Mouse (Mus musculus): ENCODE measurements around the gene Sprr2k. TPM values are rescaled to one million over a fixed set of nuclear protein-coding genes. Genes with fewer than 3 reads are reported as not detected.

Gene Sprr2k
- total RNA-seq (2023) = not detected

DNA sequence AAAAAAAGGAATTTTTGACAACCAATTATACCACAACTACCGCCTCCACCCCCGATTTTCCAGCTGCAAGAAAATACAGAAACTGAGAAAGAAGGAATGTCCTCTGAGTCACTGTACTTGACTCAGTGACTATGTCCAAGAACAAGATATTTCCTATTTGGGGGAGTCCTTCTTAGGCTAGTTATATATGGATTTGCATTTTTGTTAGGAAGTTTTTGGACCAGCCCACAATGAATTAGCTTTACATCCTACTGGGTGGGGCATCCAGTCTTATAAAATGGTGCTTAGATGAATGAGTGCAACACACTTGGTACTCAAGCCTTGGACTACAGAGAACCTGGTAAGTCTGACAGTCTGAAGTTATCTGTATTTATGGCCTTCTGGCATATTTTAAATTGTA lies at the start of gene Sprr2k:
Sprr2k (plus strand) TSS at position 301 of the 400 bp plus-strand sequence.

GRCm38 (mm10) chr3:92385385-92385784 lies 47.0 kb upstream of the Sprr2k start, which contains the start of gene Sprr2h:
Gene Sprr2h, plus strand, starts transcription at chr3:92385685.

GRCm38 (mm10) chr3:92407691-92408090 lies 24.7 kb upstream of the Sprr2k start, which contains the start of gene Sprr2i:
Gene Sprr2i, plus strand, starts transcription at chr3:92407991.

GRCm38 (mm10) chr3:92417782-92418181 lies 14.6 kb upstream of the Sprr2k start, which contains the start of gene Sprr2j-ps:
Gene Sprr2j-ps, plus strand, starts transcription at chr3:92418082.

DNA sequence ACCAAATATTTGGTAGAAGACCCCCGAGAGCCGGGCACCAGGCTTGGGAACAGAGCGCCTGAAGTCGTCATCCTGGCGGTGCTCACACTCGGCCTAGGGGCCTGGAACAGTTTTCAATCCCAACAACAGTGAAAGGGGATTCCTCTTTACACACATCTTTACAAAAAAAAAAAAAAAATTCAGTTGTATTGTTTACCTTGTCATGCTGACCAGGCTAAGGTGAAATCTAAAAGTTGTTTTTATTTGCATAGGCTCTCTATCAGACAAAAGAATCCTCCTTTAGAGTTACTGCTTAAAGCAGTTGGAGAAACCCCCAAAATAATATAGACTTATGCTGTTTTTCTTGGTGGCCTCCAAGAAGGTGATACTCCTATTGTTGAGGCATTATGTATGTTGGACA lies 3.1 kb upstream of the Sprr2k start, which contains the start of gene Gm9774:
Gm9774 (minus strand) TSS at position 101 of the 400 bp plus-strand sequence.

GRCm38 (mm10) chr3:92438689-92439088 lies 6.3 kb downstream of the Sprr2k start, which contains the start of gene Sprr1b:
Gene Sprr1b, minus strand, starts transcription at chr3:92438789.

GRCm38 (mm10) chr3:92458620-92459019 lies 26.2 kb downstream of the Sprr2k start, which contains the start of gene Sprr3:
Gene Sprr3, minus strand, starts transcription at chr3:92458720.

Other genes with a start within 250 kb of the Sprr2k start
- not detected for gene Sprr2a1, start 216.8 kb upstream of the Sprr2k start, total RNA-seq (2023)
- not detected for gene Sprr2a2, start 216.7 kb upstream of the Sprr2k start, total RNA-seq (2023)
- not detected for gene Sprr2a3, start 147.2 kb upstream of the Sprr2k start, total RNA-seq (2023)
- gene Sprr2b, start 116.0 kb upstream of the Sprr2k start, total RNA-seq (2023) = not detected
- not detected for gene Sprr2d, start 93.4 kb upstream of the Sprr2k start, total RNA-seq (2023)
- gene Sprr2e, start 80.4 kb upstream of the Sprr2k start, total RNA-seq (2023) = not detected
- not detected for gene Sprr2f, start 67.4 kb upstream of the Sprr2k start, total RNA-seq (2023)
- not detected for gene Sprr2h, start 46.9 kb upstream of the Sprr2k start, total RNA-seq (2023)
- gene Sprr2i, start 24.6 kb upstream of the Sprr2k start, total RNA-seq (2023) = not detected
- not detected for gene Sprr2j-ps, start 14.5 kb upstream of the Sprr2k start, total RNA-seq (2023)
- under 1 TPM in 1 of 2 experiments, not detected in 1; 0.90 TPM for gene Gm9774, start 3.2 kb upstream of the Sprr2k start, total RNA-seq (2023)
- not detected for gene Sprr1b, start 6.2 kb downstream of the Sprr2k start, total RNA-seq (2023)
- not detected for gene Sprr3, start 26.1 kb downstream of the Sprr2k start, total RNA-seq (2023)
- not detected for gene Sprr1a, start 53.3 kb downstream of the Sprr2k start, total RNA-seq (2023)
- gene Sprr4, start 67.9 kb downstream of the Sprr2k start, total RNA-seq (2023) = not detected
- gene 2310046K23Rik, start 101.9 kb downstream of the Sprr2k start, total RNA-seq (2023) = not detected
- not detected for gene Ivl, start 141.2 kb downstream of the Sprr2k start, total RNA-seq (2023)
- not detected for gene Smcp, start 156.4 kb downstream of the Sprr2k start, total RNA-seq (2023)
- gene 2210017I01Rik, start 174.9 kb downstream of the Sprr2k start, total RNA-seq (2023) = not detected
- not detected for gene Lce6a, start 189.1 kb downstream of the Sprr2k start, total RNA-seq (2023)
- not detected for gene Lce1a1, start 215.7 kb downstream of the Sprr2k start, total RNA-seq (2023)
- not detected for gene Lce1b, start 224.3 kb downstream of the Sprr2k start, total RNA-seq (2023)
- not detected for gene Lce1a2, start 237.7 kb downstream of the Sprr2k start, total RNA-seq (2023)
- gene Lce1c, start 246.7 kb downstream of the Sprr2k start, total RNA-seq (2023) = not detected

Data from T-cell, adult 66 days (primary cell).